Mouse (Mus musculus) CH12.LX (cell line): ENCODE data around the gene Klrc1. TPM values are rescaled to one million over a fixed set of nuclear protein-coding genes. Genes with fewer than 3 reads are reported as not detected.
"Not testable (repeated sequence)": the region's sequence is repeated elsewhere in the genome, so short reads cannot be mapped to it uniquely, and the experiment has no call there.

Experiments used
- DNase-seq: peaks from one replicate; pipeline ENCODE4 v3.0.0-alpha.2; 2013; ENCODE audit errors: extremely low read depth
- H3K27ac ChIP-seq: 2 replicates; pipeline ENCODE4 v1.5.1; 2012; ENCODE audit warnings: low read depth, mild to moderate bottlenecking, control low read depth, moderate library complexity; ENCODE audit not compliant: insufficient read depth
- H3K27me3 ChIP-seq: replicated peaks from 2 replicates; pipeline ENCODE3; 2012; ENCODE audit warnings: inconsistent platforms
- H3K36me3 ChIP-seq, 2 experiments: replicated peaks in 1 of 2; 2 replicates each; pipeline versions ENCODE3 to v1.6.1; 2012; ENCODE audit warnings: inconsistent platforms in 1 of 2, low read length in 1 of 2, mild to moderate bottlenecking in 1 of 2, mixed read lengths in 1 of 2, moderate library complexity in 1 of 2; ENCODE audit not compliant: control insufficient read depth in 1 of 2, insufficient read depth in 1 of 2
- H3K4me1 ChIP-seq, 2 experiments: 2 replicates each; pipeline ENCODE4 v1.6.1; 2012; ENCODE audit warnings: inconsistent platforms in 1 of 2, moderate library complexity in 1 of 2; ENCODE audit not compliant: insufficient read depth in 2 of 2, control insufficient read depth in 1 of 2
- H3K4me2 ChIP-seq: 2 replicates; pipeline ENCODE4 v1.6.1; 2012; ENCODE audit warnings: low read depth, mild to moderate bottlenecking, control low read depth; ENCODE audit not compliant: poor library complexity, insufficient read depth, severe bottlenecking
- H3K4me3 ChIP-seq, 3 experiments: fragments of 150-350 bp in 1 of 3; sonication (generic) in 1 of 3; replicated peaks in 1 of 3; 2 replicates each; pipeline versions ENCODE3 to v1.5.1; 2011 to 2012; ENCODE audit warnings: low read depth in 2 of 3, low read length in 2 of 3, mild to moderate bottlenecking in 2 of 3, moderate library complexity in 2 of 3, control low read depth in 1 of 3, improper control_type of control experiment in 1 of 3, inconsistent platforms in 1 of 3, mixed read lengths in 1 of 3; ENCODE audit not compliant: poor library complexity in 1 of 3
- H3K79me2 ChIP-seq: replicated peaks from 2 replicates; pipeline ENCODE4 v1.6.1; 2012; ENCODE audit warnings: mild to moderate bottlenecking, moderate library complexity; ENCODE audit not compliant: control insufficient read depth, poor library complexity, insufficient read depth, severe bottlenecking; ENCODE audit errors: extremely low read depth
- H3K9ac ChIP-seq: 2 replicates; pipeline ENCODE4 v1.6.1; 2012; ENCODE audit warnings: low read depth, mild to moderate bottlenecking, control low read depth, moderate library complexity; ENCODE audit not compliant: insufficient read depth
- H3K9me3 ChIP-seq: replicated peaks from 2 replicates; pipeline ENCODE3; 2012; ENCODE audit warnings: low read length, inconsistent platforms, mixed read lengths
- CHD1 ChIP-seq: IDR thresholded peaks from 2 replicates; pipeline ENCODE4 v1.6.1; 2012; ENCODE audit warnings: low read depth, low read length, improper control_type of control experiment, inconsistent platforms
- EP300 ChIP-seq: IDR thresholded peaks from 2 replicates; pipeline ENCODE4 v1.6.1; 2011; ENCODE audit warnings: low read length, improper control_type of control experiment
- GABPA ChIP-seq: IDR thresholded peaks from 2 replicates; pipeline ENCODE4 v1.6.1; 2012; ENCODE audit warnings: low read depth, low read length, improper control_type of control experiment, inconsistent platforms; ENCODE audit not compliant: insufficient replicate concordance
- IRF4 ChIP-seq: IDR thresholded peaks from 2 replicates; pipeline ENCODE4 v1.6.1; 2014; ENCODE audit warnings: low read depth, mild to moderate bottlenecking, inconsistent platforms, low read length, improper control_type of control experiment
- JUND ChIP-seq: conservative IDR thresholded peaks from 2 replicates; pipeline ENCODE4 v1.6.1; 2011; ENCODE audit warnings: low read depth, low read length, improper control_type of control experiment
- MAX ChIP-seq: IDR thresholded peaks from 2 replicates; pipeline ENCODE4 v1.6.1; 2011; ENCODE audit warnings: low read length, improper control_type of control experiment
- MAZ ChIP-seq: IDR thresholded peaks from 2 replicates; pipeline ENCODE4 v1.6.1; 2012; ENCODE audit warnings: low read depth, mild to moderate bottlenecking, inconsistent platforms, low read length, improper control_type of control experiment, moderate library complexity
- MYC ChIP-seq: IDR thresholded peaks from 2 replicates; pipeline ENCODE4 v1.6.1; 2011; ENCODE audit warnings: low read depth, mild to moderate bottlenecking, improper control_type of control experiment, low read length
- NELFE ChIP-seq: IDR thresholded peaks from 2 replicates; pipeline ENCODE4 v1.6.1; 2011; ENCODE audit warnings: low read depth, low read length, improper control_type of control experiment
- NRF1 ChIP-seq: IDR thresholded peaks from 2 replicates; pipeline ENCODE4 v1.6.1; 2014; ENCODE audit warnings: low read depth, mild to moderate bottlenecking, inconsistent platforms, low read length, improper control_type of control experiment, moderate library complexity
- PAX5 ChIP-seq: IDR thresholded peaks from 2 replicates; pipeline ENCODE4 v1.6.1; 2012; ENCODE audit warnings: low read length, inconsistent platforms, mixed read lengths
- POLR2A ChIP-seq: IDR thresholded peaks from 2 replicates; pipeline ENCODE4 v1.6.1; 2011; ENCODE audit warnings: low read depth, mild to moderate bottlenecking, improper control_type of control experiment, low read length
- POLR2AphosphoS2 ChIP-seq: IDR thresholded peaks from 2 replicates; pipeline ENCODE4 v1.6.1; 2011; ENCODE audit warnings: low read depth, low read length, improper control_type of control experiment
- SMC3 ChIP-seq: IDR thresholded peaks from 2 replicates; pipeline ENCODE4 v1.6.1; 2011; ENCODE audit warnings: low read depth, low read length, improper control_type of control experiment
- TCF12 ChIP-seq: IDR thresholded peaks from 2 replicates; pipeline ENCODE4 v1.6.1; 2014; ENCODE audit warnings: low read depth, mild to moderate bottlenecking, inconsistent platforms, low read length, improper control_type of control experiment
- UBTF ChIP-seq: IDR thresholded peaks from 2 replicates; pipeline ENCODE4 v1.6.1; 2012; ENCODE audit warnings: low read depth, mild to moderate bottlenecking, inconsistent platforms, low read length, improper control_type of control experiment, moderate library complexity
- USF1 ChIP-seq: IDR thresholded peaks from 2 replicates; pipeline ENCODE4 v1.6.1; 2014; ENCODE audit warnings: low read depth, mild to moderate bottlenecking, inconsistent platforms, low read length, improper control_type of control experiment
- ZMIZ1 ChIP-seq: IDR thresholded peaks from 2 replicates; pipeline ENCODE4 v1.6.1; 2012; ENCODE audit warnings: low read depth, mild to moderate bottlenecking, inconsistent platforms, low read length, improper control_type of control experiment
- dilution Hi-C: fragments of 300-500 bp; cut with MboI; formaldehyde crosslinking; loops from 2 replicates; pipeline ENCODE4 v1.14.3; 2020; ENCODE audit warnings: low sequenced_read_pairs; ENCODE audit not compliant: extremely low pct_unique_long_range_greater_than_20kb, extremely low pct_ligation_motif_present
- in situ Hi-C: fragments of 300-500 bp; cut with MboI; formaldehyde crosslinking; loops from 3 replicates; pipeline ENCODE4 v1.14.3; 2019; ENCODE audit warnings: low sequenced_read_pairs, low pct_ligation_motif_present, low pct_unique_long_range_greater_than_20kb, mixed read lengths
- polyA plus RNA-seq: library from polyadenylated mRNA; unstranded; fragments of >175 nt; gene quantifications from 2 replicates; pipeline ENCODE4 v1.2.1, GENCODE M21; 2012; ENCODE audit warnings: low read depth; ENCODE audit not compliant: insufficient read length
- total RNA-seq, 2 experiments: library from RNA; depleted of rRNA; stranded (reverse); fragments of 300-350 nt in 1 of 2; fragments of >200 nt in 1 of 2; gene quantifications; 2 replicates each; pipeline ENCODE4 v1.2.3; 2012 to 2014

Gene Klrc1
- total and polyA plus RNA-seq, 3 experiments = not detected

GRCm38 (mm10) chr6:129713566-129713965 lies 34.8 kb upstream of the Klrc1 start:
- Histone ChIP-seq H3K27ac (no peak overlapping the region), H3K4me3 (no peak overlapping the region), H3K4me2 (no peak overlapping the region), H3K27me3 (no peaks in the 10 kb centered on the region), H3K9ac (no peak overlapping the region), H3K4me1 (peaks cover 0 to 9% of the 10 kb centered on the region in 2 experiments; a peak in 1 of 4 replicates), H3K79me2 (no peaks in the 10 kb centered on the region), H3K36me3 (no peaks in the 10 kb centered on the region), H3K9me3 (no peaks in the 10 kb centered on the region)
- in situ Hi-C loops = no loop called here
- TF ChIP-seq PAX5 (no peak), SMC3 (no peak), CHD1 (no peak), MAX (no peak), MAZ (no peak), ZMIZ1 (no peak), GABPA (no peak), TCF12 (no peak), NELFE (no peak), IRF4 (no peak), POLR2A (no peak), UBTF (no peak), POLR2AphosphoS2 (no peak), EP300 (no peak), JUND (no peak), MYC (no peak)
- DNase-seq = no peak
- dilution Hi-C loops = no loop called here

GRCm38 (mm10) chr6:129691436-129691835 lies 12.7 kb upstream of the Klrc1 start:
- H3K79me2 ChIP-seq, in situ Hi-C loops, H3K27me3 ChIP-seq, DNase-seq, H3K27ac ChIP-seq, H3K4me2 ChIP-seq, dilution Hi-C loops, H3K9ac ChIP-seq, H3K36me3 ChIP-seq, H3K4me3 ChIP-seq, H3K9me3 ChIP-seq, H3K4me1 ChIP-seq: not testable (repeated sequence)

GRCm38 (mm10) chr6:129680379-129680778 lies 1.6 kb upstream of the Klrc1 start:
- Histone ChIP-seq H3K36me3 (no peaks in the 10 kb centered on the region), H3K27me3 (no peaks in the 10 kb centered on the region), H3K27ac (no peak overlapping the region), H3K9ac (no peak overlapping the region), H3K4me2 (no peak overlapping the region), H3K79me2 (no peaks in the 10 kb centered on the region), H3K4me1 (no peaks in the 10 kb centered on the region), H3K9me3 (no peaks in the 10 kb centered on the region), H3K4me3 (no peak overlapping the region)
- no peak for DNase-seq
- no peak for TF ChIP-seq NRF1
- TF ChIP-seq USF1 = no peak
- in situ Hi-C loops (no loop called here), dilution Hi-C loops (no loop called here)

GRCm38 (mm10) chr6:129661301-129661700 lies 17.5 kb downstream of the Klrc1 start:
- H3K9ac ChIP-seq, H3K9me3 ChIP-seq, DNase-seq, H3K4me2 ChIP-seq, H3K36me3 ChIP-seq, H3K79me2 ChIP-seq, dilution Hi-C loops, H3K27ac ChIP-seq, in situ Hi-C loops, H3K27me3 ChIP-seq, H3K4me1 ChIP-seq, H3K4me3 ChIP-seq: not testable (repeated sequence)
